Mouse (Mus musculus) left cerebral cortex, postnatal 10 days (tissue): ENCODE results near the gene Prss34. TPM values are rescaled to one million over a fixed set of nuclear protein-coding genes. Genes with fewer than 3 reads are reported as not detected.

Experiments used
- DNase-seq, 2 experiments: peaks; one replicate each; pipeline ENCODE4 v3.0.0; 2021 to 2022; ENCODE audit warnings: low spot score in 2 of 2, mixed read lengths in 1 of 2; ENCODE audit errors: extremely low spot score in 1 of 2
- intact Hi-C: fragments of 180-260 bp; cut with DNase I; formaldehyde crosslinking; loops from one replicate; pipeline ENCODE4 v1.15.1; 2025
- total RNA-seq, 2 experiments: library from RNA; stranded (reverse); gene quantifications; 2 replicates each; pipeline ENCODE4 v1.2.3; 2021

Gene Prss34
- total RNA-seq = not detected

- intact Hi-C loops = no loop called here
- no peak for DNase-seq
Measured at GRCm38 (mm10) chr17:25298094-25298493, at the start of gene Prss34. TSS of gene Prss34 (plus strand) at chr17:25298394.

DNA sequence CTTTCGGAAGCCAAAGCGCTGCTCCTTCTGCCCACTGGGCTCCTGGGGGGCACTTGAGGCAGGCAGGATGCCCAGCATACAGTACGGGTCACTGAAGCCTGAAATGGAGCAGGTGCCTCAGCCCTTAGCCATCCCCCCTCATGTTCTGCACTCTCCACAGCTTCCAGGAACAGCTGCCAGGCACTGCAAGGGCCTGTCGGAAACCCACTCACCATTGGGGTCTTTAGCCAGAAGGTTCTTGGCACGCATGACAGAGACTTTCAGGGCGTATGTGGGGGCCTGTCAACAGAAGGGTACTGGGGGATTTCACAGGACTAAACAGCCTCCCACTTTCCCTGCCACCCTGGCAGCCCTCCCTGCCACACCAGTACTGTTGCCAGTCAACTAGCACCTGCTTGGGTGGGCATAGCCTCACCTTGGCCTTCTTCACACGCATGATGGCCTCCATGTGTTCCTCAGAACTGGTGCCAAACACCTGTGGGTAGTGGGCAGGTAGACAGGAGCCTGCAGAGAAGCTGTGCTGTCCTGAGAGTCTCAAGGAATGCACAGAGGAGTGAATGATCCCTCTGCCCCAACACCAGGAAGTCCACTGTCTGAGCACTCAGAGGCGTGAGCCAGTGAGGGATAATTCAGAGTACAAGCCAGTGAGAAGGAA lies 47.9 kb upstream of the Prss34 start:
- no peak for DNase-seq
- intact Hi-C loops = no loop called here

DNA sequence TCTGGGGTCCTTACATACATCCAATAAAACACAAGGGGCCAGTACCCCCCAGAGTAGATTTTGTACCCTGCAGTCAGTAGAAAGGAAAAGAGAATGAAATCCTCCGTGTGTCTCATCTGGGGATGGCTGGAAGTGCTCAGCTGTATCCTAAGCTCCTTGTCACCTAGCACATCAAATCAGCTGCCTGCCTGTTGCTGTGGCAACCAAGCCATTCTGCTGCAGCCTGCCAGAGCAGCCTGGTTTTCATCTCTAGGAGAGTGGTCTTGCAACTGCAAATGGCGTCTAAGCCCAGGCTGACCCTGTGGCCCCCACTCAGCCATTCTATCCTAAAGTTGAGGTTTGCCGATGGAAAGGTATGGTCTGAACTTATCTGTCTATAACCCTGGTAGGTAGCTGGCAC lies 45.6 kb upstream of the Prss34 start:
- intact Hi-C loops = no loop called here
- no peak for DNase-seq

- no peak for DNase-seq
- intact Hi-C loops = no loop called here
Measured at GRCm38 (mm10) chr17:25253760-25254159, 44.4 kb upstream of the Prss34 start.

DNA sequence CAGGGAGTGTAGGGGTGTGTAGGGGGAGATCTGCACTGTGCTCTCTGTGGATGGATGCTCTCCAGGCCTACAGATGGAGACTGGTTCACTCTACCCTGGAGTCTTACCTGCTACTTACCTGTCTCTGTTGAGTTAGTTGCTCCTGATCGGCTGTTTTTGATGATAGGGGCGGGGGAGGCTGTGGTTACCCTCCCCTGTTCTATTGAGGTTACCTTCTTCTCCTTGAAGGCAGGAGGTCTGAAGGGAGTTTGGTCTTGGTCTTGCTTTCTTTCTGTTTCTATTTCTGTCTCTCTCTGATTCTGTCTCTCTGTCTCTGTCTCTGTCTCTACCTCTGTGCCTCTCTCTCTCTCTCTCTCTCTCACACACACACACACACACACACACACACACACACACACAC lies 43.1 kb upstream of the Prss34 start:
- intact Hi-C loops = no loop called here
- DNase-seq = no peak

- intact Hi-C loops = no loop called here
- peak in 1 of 2 experiments; percentile 69 for DNase-seq
Measured at GRCm38 (mm10) chr17:25256140-25256754, 41.9 kb upstream of the Prss34 start, which contains the start of gene Baiap3. TSS of gene Baiap3 (minus strand) at chr17:25256364.

DNA sequence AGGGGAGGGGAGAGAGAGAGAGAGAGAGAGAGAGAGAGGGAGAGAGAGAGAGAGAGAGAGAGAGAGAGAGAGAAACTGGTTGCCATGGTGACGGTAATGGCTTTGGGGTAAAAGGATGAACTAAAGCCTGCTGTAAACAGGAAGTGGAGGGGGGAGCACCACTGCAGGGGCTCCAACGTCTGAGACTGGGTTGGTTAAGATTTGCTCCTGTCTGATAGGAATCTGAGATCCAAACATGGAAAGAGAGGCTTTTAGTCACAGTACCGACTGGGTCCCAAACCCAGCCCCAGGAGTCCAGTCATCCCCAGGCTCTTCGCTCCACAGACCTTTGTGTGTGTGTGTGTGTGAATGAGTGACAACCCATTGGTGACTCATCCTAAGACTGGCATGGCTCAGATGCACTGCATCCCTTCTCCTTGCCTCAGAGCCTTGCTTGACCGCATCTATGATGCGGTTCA lies 40.4 kb upstream of the Prss34 start:
- intact Hi-C loops = no loop called here
- DNase-seq = no peak

DNA sequence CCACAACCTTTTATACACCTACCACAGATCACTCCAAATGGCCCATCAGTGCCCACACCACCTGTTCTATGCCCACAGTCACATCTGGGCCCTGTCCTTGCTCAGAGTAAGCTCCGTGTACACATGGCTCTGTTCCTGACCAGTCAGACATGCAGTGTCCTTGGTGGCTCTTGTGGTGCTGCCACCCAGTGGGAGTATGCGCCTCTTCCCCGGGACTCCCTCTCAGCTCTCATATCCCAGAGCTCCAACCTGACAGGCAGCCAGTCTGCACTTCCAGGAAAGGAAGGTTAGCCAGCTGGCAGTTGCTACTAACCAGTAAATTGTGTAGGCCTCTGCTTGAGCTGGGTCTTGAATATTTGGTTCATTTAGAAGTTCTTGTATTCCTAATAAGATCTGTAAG lies 33.7 kb upstream of the Prss34 start:
- no peak for DNase-seq
- intact Hi-C loops = no loop called here

GRCm38 (mm10) chr17:25270795-25271335 lies 27.3 kb upstream of the Prss34 start:
- intact Hi-C loops = no loop called here
- DNase-seq = no peak

DNA sequence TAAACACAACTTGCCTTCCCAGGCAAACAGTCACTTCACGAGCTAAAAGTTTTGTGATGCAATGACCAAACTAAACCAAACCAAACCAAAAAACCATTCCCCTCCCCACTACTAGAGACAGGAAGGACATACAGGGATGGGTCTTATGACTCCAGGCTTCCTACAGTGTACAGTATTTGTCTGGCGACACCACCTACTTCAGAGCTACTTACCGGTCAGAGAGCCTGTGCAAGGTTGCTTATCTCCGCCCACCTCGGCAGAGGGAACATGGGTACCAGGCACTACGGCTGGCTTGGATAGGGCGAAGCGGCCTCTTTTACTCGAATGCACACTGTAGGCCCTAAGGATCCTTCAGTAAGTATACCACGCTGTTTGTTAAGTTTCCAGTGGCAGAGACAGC lies 25.9 kb upstream of the Prss34 start:
- DNase-seq = no peak
- intact Hi-C loops = no loop called here

- intact Hi-C loops = no loop called here
- peak in 1 of 2 experiments; percentile 90 for DNase-seq
Measured at GRCm38 (mm10) chr17:25272951-25273705, 25.1 kb upstream of the Prss34 start.

- intact Hi-C loops = no loop called here
Measured at GRCm38 (mm10) chr17:25273706-25274501, 24.3 kb upstream of the Prss34 start.

DNA sequence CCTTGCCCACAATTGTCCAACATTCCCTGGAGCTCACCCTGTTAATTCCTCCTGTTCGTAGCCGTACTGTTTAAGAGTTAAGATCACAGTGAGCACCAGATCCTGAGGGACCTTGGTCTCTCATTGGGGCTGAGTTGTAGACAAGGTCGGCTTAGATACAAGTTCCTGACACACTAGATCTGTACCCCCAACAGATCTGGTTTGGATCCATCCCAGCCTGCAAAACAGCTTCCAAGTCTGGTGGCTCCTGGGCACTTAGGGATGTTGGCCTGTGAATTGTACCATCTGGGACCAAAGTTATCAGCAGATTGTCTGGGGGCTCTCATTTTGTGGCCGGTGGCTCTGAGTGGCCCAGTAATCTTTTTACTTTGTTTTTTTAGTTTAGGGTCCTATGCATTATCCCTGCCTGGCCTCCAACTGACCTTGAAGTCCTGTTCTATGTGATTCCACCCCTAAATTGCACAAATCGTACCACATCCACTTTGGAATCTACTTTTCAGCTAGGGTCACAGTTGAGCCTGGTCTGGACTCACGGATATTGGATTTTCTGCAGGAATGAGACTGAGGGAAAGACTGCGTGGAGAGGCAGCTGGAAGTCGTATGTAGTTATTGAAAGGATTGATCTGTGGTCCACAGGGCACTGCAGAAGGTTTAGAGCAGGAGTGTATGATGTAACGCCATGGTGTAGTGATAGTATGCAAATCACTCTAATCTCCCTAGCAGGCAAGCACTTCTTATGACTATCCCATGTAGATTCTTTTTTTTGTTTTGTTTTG lies 23.4 kb upstream of the Prss34 start, which contains the start of gene Ube2i:
Gene Ube2i, minus strand, starts transcription at position 52 of the 776 bp plus-strand sequence.
- intact Hi-C loops = no loop called here
- DNase-seq = no peak

More at GRCm38 (mm10) chr17:25273706-25274501, 24.3 kb upstream of the Prss34 start:
- peak; percentile 92 to 97 for DNase-seq

DNA sequence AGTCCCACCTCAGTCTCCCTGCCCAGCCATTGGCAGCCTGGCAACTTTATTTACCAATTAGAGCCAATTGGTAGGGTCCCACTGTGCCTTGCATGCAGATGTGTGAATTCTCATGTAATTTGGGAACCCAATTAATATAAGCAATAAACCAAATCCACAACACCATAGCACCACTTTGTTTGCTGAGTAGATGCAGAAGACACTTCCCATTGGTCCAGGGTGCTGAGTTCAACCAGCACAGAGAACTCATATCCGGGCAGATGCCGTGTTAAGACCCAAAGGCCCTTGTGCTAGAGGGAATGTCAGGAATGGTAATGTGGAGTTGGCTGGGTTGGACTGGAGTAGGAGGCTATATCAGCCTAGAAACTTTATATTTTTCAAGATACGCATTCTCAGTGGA lies 22.4 kb upstream of the Prss34 start:
- intact Hi-C loops = no loop called here
- DNase-seq = no peak

- intact Hi-C loops = no loop called here
- DNase-seq = peak in 1 of 2 experiments; percentile 63
Measured at GRCm38 (mm10) chr17:25282133-25282532, 16.1 kb upstream of the Prss34 start.

GRCm38 (mm10) chr17:25285033-25285432 lies 13.2 kb upstream of the Prss34 start:
- peak in 1 of 2 experiments; percentile 61 for DNase-seq
- intact Hi-C loops = no loop called here

- intact Hi-C loops = no loop called here
- DNase-seq = no peak
Measured at GRCm38 (mm10) chr17:25288842-25289241, 9.4 kb upstream of the Prss34 start.

- no peak for DNase-seq
- intact Hi-C loops = loop anchor here (5.0 kb wide), 1 partner anchor 182 kb away; no protein-coding TSS in a partner anchor
Measured at GRCm38 (mm10) chr17:25290411-25290810, 7.8 kb upstream of the Prss34 start.
